Mouse (Mus musculus): ENCODE measurements around the gene Ednra. TPM values are rescaled to one million over a fixed set of nuclear protein-coding genes. Genes with fewer than 3 reads are reported as not detected.

Ednra gene
- polyA plus RNA-seq, 1 experiment from 2014 or later = 2.4 TPM

GRCm38 (mm10) chr8:77637593-77637992, 86.7 kb downstream of the Ednra start:
- Histone ChIP-seq H3K4me2 (no peak overlapping the region), H3K4me1 (replicated peaks) (no peaks in the 10 kb centered on the region), H3K36me3 (no peaks in the 10 kb centered on the region), H3K9ac (no peak overlapping the region), H3K9me3 (replicated peaks) (no peaks in the 10 kb centered on the region), H3K27me3 (no peaks in the 10 kb centered on the region), H3K27ac (no peak overlapping the region), H3K4me3 (replicated peaks) (no peak overlapping the region)
- DNase-seq (no peak), ATAC-seq (ENCODE audit: low read depth) (no peak)
- 58% methylated on average over 3 of the region's 3 CpGs for WGBS (ENCODE audit: insufficient replicate concordance)

GRCm38 (mm10) chr8:77634035-77634434, 90.2 kb downstream of the Ednra start:
- Histone ChIP-seq H3K36me3 (no peaks in the 10 kb centered on the region), H3K4me3 (replicated peaks) (no peak overlapping the region), H3K27me3 (no peaks in the 10 kb centered on the region), H3K9ac (no peak overlapping the region), H3K27ac (no peak overlapping the region), H3K4me2 (no peak overlapping the region), H3K9me3 (replicated peaks) (no peaks in the 10 kb centered on the region), H3K4me1 (replicated peaks) (no peaks in the 10 kb centered on the region)
- WGBS (ENCODE audit: insufficient replicate concordance) = 45% methylated on average over 5 of the region's 5 CpGs
- DNase-seq (no peak), ATAC-seq (ENCODE audit: low read depth) (no peak)

- DNase-seq (no peak), ATAC-seq (ENCODE audit: low read depth) (no peak)
- Histone ChIP-seq H3K27me3 (no peaks in the 10 kb centered on the region), H3K36me3 (no peaks in the 10 kb centered on the region), H3K27ac (no peak overlapping the region), H3K4me1 (replicated peaks) (no peaks in the 10 kb centered on the region), H3K9ac (no peak overlapping the region), H3K4me3 (replicated peaks) (no peak overlapping the region), H3K9me3 (replicated peaks) (no peaks in the 10 kb centered on the region), H3K4me2 (no peak overlapping the region)
- WGBS (ENCODE audit: insufficient replicate concordance) = 50% methylated on average over 2 of the region's 2 CpGs
These were observed 91.1 kb downstream of the Ednra start for GRCm38 (mm10) chr8:77633211-77633610.

- no peak overlapping the region for H3K4me3 ChIP-seq (replicated peaks)
- no peaks in the 10 kb centered on the region for H3K4me1 ChIP-seq (replicated peaks)
- no peaks in the 10 kb centered on the region for H3K36me3 ChIP-seq
- H3K27me3 ChIP-seq = no peaks in the 10 kb centered on the region
- no peaks in the 10 kb centered on the region for H3K9me3 ChIP-seq (replicated peaks)
- no peak for DNase-seq
- H3K9ac ChIP-seq = no peak overlapping the region
- 55% methylated on average over 3 of the region's 3 CpGs for WGBS (ENCODE audit: insufficient replicate concordance)
- H3K4me2 ChIP-seq = no peak overlapping the region
- ATAC-seq (ENCODE audit: low read depth) = no peak
- H3K27ac ChIP-seq = no peak overlapping the region
These were observed 93.6 kb downstream of the Ednra start for GRCm38 (mm10) chr8:77630691-77631090.

- Histone ChIP-seq H3K9me3 (replicated peaks) (no peaks in the 10 kb centered on the region), H3K27ac (no peak overlapping the region), H3K4me3 (replicated peaks) (no peak overlapping the region), H3K4me2 (no peak overlapping the region), H3K4me1 (replicated peaks) (no peaks in the 10 kb centered on the region), H3K36me3 (no peaks in the 10 kb centered on the region), H3K27me3 (no peaks in the 10 kb centered on the region), H3K9ac (no peak overlapping the region)
- WGBS (ENCODE audit: insufficient replicate concordance) = 13% methylated on average over 15 of the region's 15 CpGs
- DNase-seq (peak; percentile 22), ATAC-seq (ENCODE audit: low read depth) (no peak)
These were observed 94.3 kb downstream of the Ednra start for GRCm38 (mm10) chr8:77629858-77630537.

- no peak overlapping the region for H3K4me3 ChIP-seq (replicated peaks)
- H3K27ac ChIP-seq = no peak overlapping the region
- H3K4me2 ChIP-seq = no peak overlapping the region
- no peaks in the 10 kb centered on the region for H3K36me3 ChIP-seq
- no peaks in the 10 kb centered on the region for H3K27me3 ChIP-seq
- no peak for ATAC-seq (ENCODE audit: low read depth)
- H3K4me1 ChIP-seq (replicated peaks) = no peaks in the 10 kb centered on the region
- H3K9ac ChIP-seq = no peak overlapping the region
- H3K9me3 ChIP-seq (replicated peaks) = no peaks in the 10 kb centered on the region
- WGBS (ENCODE audit: insufficient replicate concordance) = 72% methylated on average over 7 of the region's 7 CpGs
- DNase-seq = no peak
These were observed 100.5 kb downstream of the Ednra start for GRCm38 (mm10) chr8:77623677-77624209.

- no peak overlapping the region for H3K4me3 ChIP-seq (replicated peaks)
- WGBS (ENCODE audit: insufficient replicate concordance) = 53% methylated on average over 2 of the region's 2 CpGs
- H3K4me2 ChIP-seq = no peak overlapping the region
- no peak for DNase-seq
- H3K9me3 ChIP-seq (replicated peaks) = no peaks in the 10 kb centered on the region
- H3K27me3 ChIP-seq = no peaks in the 10 kb centered on the region
- H3K9ac ChIP-seq = no peak overlapping the region
- no peaks in the 10 kb centered on the region for H3K4me1 ChIP-seq (replicated peaks)
- no peak overlapping the region for H3K27ac ChIP-seq
- no peaks in the 10 kb centered on the region for H3K36me3 ChIP-seq
- no peak for ATAC-seq (ENCODE audit: low read depth)
These were observed 106.3 kb downstream of the Ednra start for GRCm38 (mm10) chr8:77617916-77618315.

Other genes with a start within 250 kb of the Ednra start
- gene Arhgap10, start 206.5 kb downstream of the Ednra start, polyA plus RNA-seq (2015; fragmentation: Nextera tagmentation; extraction: Ambion mirVana) = 7.9 and 9.7 TPM in 2 replicates
- gene Prmt9, start 175.1 kb downstream of the Ednra start, polyA plus RNA-seq (2015; fragmentation: Nextera tagmentation; extraction: Ambion mirVana) = 9.9 and 11.0 TPM in 2 replicates
- 5.6 and 7.1 TPM in 2 replicates for gene Tmem184c, start 113.8 kb downstream of the Ednra start, polyA plus RNA-seq (2015; fragmentation: Nextera tagmentation; extraction: Ambion mirVana)

All from liver, embryonic 13.5 days (tissue).